Mouse (Mus musculus): Measurements from ENCODE around the gene Specc1.

GRCm38 (mm10) chr11:62044627-62045026, 88.1 kb downstream of the Specc1 start:
- TF ChIP-seq CTCF (IDR thresholded peaks at IDR 0.05; ENCODE audit: extremely low read depth, insufficient read length, insufficient replicate concordance, low read depth, low read length) (peak; percentile 23; the same call in 1 of the 2 replicates), POLR2A (IDR thresholded peaks at IDR 0.05; ENCODE audit: low read depth, low read length) (no peak)
